Mouse (Mus musculus): ENCODE measurements around the gene Ssbp3. TPM values are rescaled to one million over a fixed set of nuclear protein-coding genes. Genes with fewer than 3 reads are reported as not detected.

Gene Ssbp3
- polyA plus RNA-seq, 1 experiment = 257 TPM

GRCm38 (mm10) chr4:107064394-107065098 lies 154.0 kb downstream of the Ssbp3 start:
- TF ChIP-seq POLR2A (IDR thresholded peaks at IDR 0.05; ENCODE audit: borderline replicate concordance, extremely low read depth, insufficient read depth, insufficient read length, poor library complexity, severe bottlenecking) = no peak
- TF ChIP-seq CTCF (IDR thresholded peaks at IDR 0.05; ENCODE audit: borderline replicate concordance, extremely low read depth, insufficient read depth, insufficient read length) = no peak
- no peak for DNase-seq (ENCODE audit: low read depth)

- TF ChIP-seq POLR2A (IDR thresholded peaks at IDR 0.05; ENCODE audit: borderline replicate concordance, extremely low read depth, insufficient read depth, insufficient read length, poor library complexity, severe bottlenecking) (peak; percentile 38; the same call in 1 of the 2 replicates), CTCF (IDR thresholded peaks at IDR 0.05; ENCODE audit: borderline replicate concordance, extremely low read depth, insufficient read depth, insufficient read length) (no peak)
- DNase-seq (ENCODE audit: low read depth) = peak; percentile 98
Measured at GRCm38 (mm10) chr4:107066252-107067124, 156.0 kb downstream of the Ssbp3 start, which contains the start of the genes Mrpl37 and Cyb5rl. Mrpl37 (minus strand) TSS chr4:107066868. Cyb5rl (plus strand) TSS chr4:107066988.

- no peak for TF ChIP-seq CTCF (IDR thresholded peaks at IDR 0.05; ENCODE audit: borderline replicate concordance, extremely low read depth, insufficient read depth, insufficient read length)
- TF ChIP-seq POLR2A (IDR thresholded peaks at IDR 0.05; ENCODE audit: borderline replicate concordance, extremely low read depth, insufficient read depth, insufficient read length, poor library complexity, severe bottlenecking) = no peak
- DNase-seq (ENCODE audit: low read depth) = no peak
Measured at GRCm38 (mm10) chr4:107067151-107067840, 156.8 kb downstream of the Ssbp3 start.

- no peak for TF ChIP-seq CTCF (IDR thresholded peaks at IDR 0.05; ENCODE audit: borderline replicate concordance, extremely low read depth, insufficient read depth, insufficient read length)
- TF ChIP-seq POLR2A (IDR thresholded peaks at IDR 0.05; ENCODE audit: borderline replicate concordance, extremely low read depth, insufficient read depth, insufficient read length, poor library complexity, severe bottlenecking) = no peak
- DNase-seq (ENCODE audit: low read depth) = no peak
Measured at GRCm38 (mm10) chr4:107072343-107072742, 161.8 kb downstream of the Ssbp3 start.

- DNase-seq (ENCODE audit: low read depth) = peak; percentile 64
- TF ChIP-seq POLR2A (IDR thresholded peaks at IDR 0.05; ENCODE audit: borderline replicate concordance, extremely low read depth, insufficient read depth, insufficient read length, poor library complexity, severe bottlenecking) = no peak
- no peak for TF ChIP-seq CTCF (IDR thresholded peaks at IDR 0.05; ENCODE audit: borderline replicate concordance, extremely low read depth, insufficient read depth, insufficient read length)
Measured at GRCm38 (mm10) chr4:107075456-107075855, 165.0 kb downstream of the Ssbp3 start.

- TF ChIP-seq CTCF (IDR thresholded peaks at IDR 0.05; ENCODE audit: borderline replicate concordance, extremely low read depth, insufficient read depth, insufficient read length) = no peak
- no peak for TF ChIP-seq POLR2A (IDR thresholded peaks at IDR 0.05; ENCODE audit: borderline replicate concordance, extremely low read depth, insufficient read depth, insufficient read length, poor library complexity, severe bottlenecking)
Measured at GRCm38 (mm10) chr4:107078894-107079293, 168.4 kb downstream of the Ssbp3 start.

GRCm38 (mm10) chr4:107079716-107080115 lies 169.2 kb downstream of the Ssbp3 start:
- no peak for TF ChIP-seq CTCF (IDR thresholded peaks at IDR 0.05; ENCODE audit: borderline replicate concordance, extremely low read depth, insufficient read depth, insufficient read length)
- no peak for TF ChIP-seq POLR2A (IDR thresholded peaks at IDR 0.05; ENCODE audit: borderline replicate concordance, extremely low read depth, insufficient read depth, insufficient read length, poor library complexity, severe bottlenecking)
- no peak for DNase-seq (ENCODE audit: low read depth)

More at GRCm38 (mm10) chr4:107078894-107079293, 168.4 kb downstream of the Ssbp3 start:
- no peak for DNase-seq (ENCODE audit: low read depth)

- TF ChIP-seq POLR2A (IDR thresholded peaks at IDR 0.05; ENCODE audit: borderline replicate concordance, extremely low read depth, insufficient read depth, insufficient read length, poor library complexity, severe bottlenecking) = no peak
- no peak for TF ChIP-seq CTCF (IDR thresholded peaks at IDR 0.05; ENCODE audit: borderline replicate concordance, extremely low read depth, insufficient read depth, insufficient read length)
- DNase-seq (ENCODE audit: low read depth) = no peak
Measured at GRCm38 (mm10) chr4:107082185-107082584, 171.7 kb downstream of the Ssbp3 start.

GRCm38 (mm10) chr4:107083126-107083525 lies 172.6 kb downstream of the Ssbp3 start:
- TF ChIP-seq CTCF (IDR thresholded peaks at IDR 0.05; ENCODE audit: borderline replicate concordance, extremely low read depth, insufficient read depth, insufficient read length) (no peak), POLR2A (IDR thresholded peaks at IDR 0.05; ENCODE audit: borderline replicate concordance, extremely low read depth, insufficient read depth, insufficient read length, poor library complexity, severe bottlenecking) (no peak)
- no peak for DNase-seq (ENCODE audit: low read depth)

- DNase-seq (ENCODE audit: low read depth) = no peak
- TF ChIP-seq POLR2A (IDR thresholded peaks at IDR 0.05; ENCODE audit: borderline replicate concordance, extremely low read depth, insufficient read depth, insufficient read length, poor library complexity, severe bottlenecking) (no peak), CTCF (IDR thresholded peaks at IDR 0.05; ENCODE audit: borderline replicate concordance, extremely low read depth, insufficient read depth, insufficient read length) (no peak)
Measured at GRCm38 (mm10) chr4:107084343-107084742, 173.8 kb downstream of the Ssbp3 start.

GRCm38 (mm10) chr4:107084858-107085257 lies 174.4 kb downstream of the Ssbp3 start:
- TF ChIP-seq POLR2A (IDR thresholded peaks at IDR 0.05; ENCODE audit: borderline replicate concordance, extremely low read depth, insufficient read depth, insufficient read length, poor library complexity, severe bottlenecking) (no peak), CTCF (IDR thresholded peaks at IDR 0.05; ENCODE audit: borderline replicate concordance, extremely low read depth, insufficient read depth, insufficient read length) (no peak)
- peak; percentile 91 for DNase-seq (ENCODE audit: low read depth)

All from brain, embryonic 14.5 days (tissue).